Mouse (Mus musculus) cortical plate, adult 2 months (tissue): Measurements from ENCODE around the gene Chkb. TPM values are rescaled to one million over a fixed set of nuclear protein-coding genes. Genes with fewer than 3 reads are reported as not detected.

Source experiments
- H3K27ac ChIP-seq: fragments of 200-500 bp; 2 replicates; pipeline ENCODE4 v1.5.1; 2012; ENCODE audit warnings: low read length, control low read depth, inconsistent platforms; ENCODE audit not compliant: insufficient read depth
- H3K4me1 ChIP-seq: fragments of 200-500 bp; 2 replicates; pipeline ENCODE4 v1.6.1; 2011; ENCODE audit warnings: low read length; ENCODE audit not compliant: control insufficient read depth, insufficient read depth
- H3K4me3 ChIP-seq: fragments of 200-500 bp; 2 replicates; pipeline ENCODE4 v1.5.1; 2011; ENCODE audit warnings: mild to moderate bottlenecking, low read length, control low read depth; ENCODE audit not compliant: insufficient read depth
- CTCF ChIP-seq: fragments of 200-500 bp; IDR thresholded peaks from 2 replicates; pipeline ENCODE4 v1.5.1; 2011; ENCODE audit warnings: mild to moderate bottlenecking, control low read depth, low read length; ENCODE audit not compliant: insufficient read depth; ENCODE audit errors: extremely low read depth
- POLR2A ChIP-seq: fragments of 200-500 bp; IDR thresholded peaks from 2 replicates; pipeline ENCODE4 v1.6.1; 2011; ENCODE audit warnings: mild to moderate bottlenecking, low read length, control low read depth; ENCODE audit not compliant: insufficient read depth; ENCODE audit errors: extremely low read depth
- polyA plus RNA-seq: library from polyadenylated mRNA; depleted of rRNA; stranded (reverse); fragments of >200 nt; gene quantifications from 2 replicates; pipeline ENCODE4 v1.2.3, GENCODE M21; 2012; rRNA removed

Chkb gene
- polyA plus RNA-seq, result 60.0 and 66.7 TPM in 2 replicates

DNA sequence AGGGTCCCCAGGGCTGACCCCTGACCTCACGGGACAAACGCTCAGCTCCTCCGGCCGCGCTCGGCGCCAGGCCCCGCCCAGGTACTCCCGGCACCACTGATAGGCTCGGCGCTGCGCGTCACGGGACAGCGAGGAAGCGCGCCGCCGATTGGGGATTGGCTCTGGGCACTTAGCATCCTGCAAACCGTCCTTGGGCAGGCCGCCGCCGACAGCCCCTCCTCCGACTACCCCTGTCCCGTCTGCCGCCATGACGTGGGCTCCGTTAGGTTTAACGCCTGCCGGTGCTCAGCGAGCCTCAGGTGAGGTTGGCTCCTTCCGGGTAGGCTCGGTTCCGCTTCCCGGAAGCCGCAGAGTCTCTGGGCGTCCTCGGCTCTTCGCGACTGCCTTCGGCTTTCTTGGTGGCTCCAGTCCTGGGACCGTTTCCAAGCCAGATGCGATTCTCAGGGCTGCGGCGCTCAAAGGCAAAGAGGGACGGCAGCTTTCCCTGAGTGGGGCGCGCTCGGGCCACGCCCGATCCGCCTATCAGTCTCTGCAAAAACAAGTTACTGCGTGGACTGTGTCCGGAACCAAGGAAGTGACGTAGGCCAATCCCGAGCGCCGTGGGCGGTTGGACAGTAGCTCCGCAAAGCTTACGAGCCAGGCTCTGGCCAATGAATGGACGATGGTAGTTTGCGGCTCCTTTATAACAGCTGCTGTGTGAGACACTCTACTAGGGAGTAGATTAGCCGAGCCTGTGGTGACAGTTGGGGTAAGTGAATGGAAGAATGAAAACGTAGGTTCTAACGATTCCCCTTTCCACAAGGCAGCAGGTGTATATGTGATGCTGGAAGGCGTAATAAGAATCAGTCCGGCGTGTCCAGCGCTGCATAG, at the start of gene Chkb, which contains the start of the genes C730034F03Rik and Gm44502:
Gene Chkb (minus strand): TSS at position 557 of the 870 bp plus-strand sequence.
Gene C730034F03Rik (plus strand): TSS at position 238 of the 870 bp plus-strand sequence.
Gene Gm44502 (minus strand): TSS at position 345 of the 870 bp plus-strand sequence.
- no peaks in the 10 kb centered on the region; the same call in 1 of the 2 replicates for H3K4me1 ChIP-seq
- peak within 1 kb of the TSS; percentile 93 for H3K27ac ChIP-seq
- TF ChIP-seq POLR2A (peak; percentile 88), CTCF (no peak)
- peak within 1 kb of the TSS; percentile 84 for H3K4me3 ChIP-seq

DNA sequence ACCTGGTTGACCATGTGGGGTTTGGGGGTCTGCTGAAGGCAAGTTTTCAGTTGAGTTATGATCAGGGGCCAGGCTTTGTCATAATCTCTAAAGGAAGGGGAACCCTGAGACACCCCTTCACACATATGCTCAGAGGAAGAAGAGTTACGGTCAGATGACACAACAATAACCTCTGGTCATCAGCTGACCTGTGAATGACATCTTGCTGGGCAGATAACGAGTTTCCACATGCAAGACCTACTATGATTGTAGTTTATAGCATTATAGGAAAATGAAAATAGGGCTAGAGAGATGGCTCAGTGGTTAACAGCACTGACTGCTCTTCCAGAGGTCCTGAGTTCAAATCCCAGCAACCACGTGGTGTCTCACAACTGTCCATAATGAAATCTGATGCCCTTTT, 48.9 kb upstream of the Chkb start:
- H3K4me3 ChIP-seq, result no peak overlapping the region
- no peak overlapping the region for H3K27ac ChIP-seq
- H3K4me1 ChIP-seq, result peaks cover 6% of the 10 kb centered on the region
- TF ChIP-seq POLR2A (no peak), CTCF (no peak)

DNA sequence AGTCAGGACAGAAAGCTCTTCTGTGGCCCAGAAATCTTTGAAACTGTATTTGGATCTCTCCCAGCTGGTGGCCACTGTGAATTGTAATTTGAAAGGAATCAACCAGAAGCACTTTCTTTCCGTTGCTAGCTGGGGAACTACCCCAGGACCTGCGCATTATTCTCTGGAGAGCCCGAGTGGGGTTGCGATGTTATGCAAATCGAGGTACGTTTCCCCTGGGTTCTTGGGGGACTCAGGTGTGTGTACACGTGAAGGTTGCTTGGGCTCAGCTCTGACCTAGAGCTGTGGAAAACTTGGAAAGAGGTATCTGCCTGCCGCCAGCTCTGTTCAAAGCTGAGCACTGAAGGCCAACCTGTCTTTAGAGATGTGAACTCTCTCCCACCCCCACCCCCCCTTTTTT, 48.1 kb upstream of the Chkb start:
- no peak overlapping the region for H3K4me3 ChIP-seq
- H3K4me1 ChIP-seq, result peaks cover 6% of the 10 kb centered on the region
- H3K27ac ChIP-seq, result no peak overlapping the region
- no peak for TF ChIP-seq CTCF
- TF ChIP-seq POLR2A, result no peak

DNA sequence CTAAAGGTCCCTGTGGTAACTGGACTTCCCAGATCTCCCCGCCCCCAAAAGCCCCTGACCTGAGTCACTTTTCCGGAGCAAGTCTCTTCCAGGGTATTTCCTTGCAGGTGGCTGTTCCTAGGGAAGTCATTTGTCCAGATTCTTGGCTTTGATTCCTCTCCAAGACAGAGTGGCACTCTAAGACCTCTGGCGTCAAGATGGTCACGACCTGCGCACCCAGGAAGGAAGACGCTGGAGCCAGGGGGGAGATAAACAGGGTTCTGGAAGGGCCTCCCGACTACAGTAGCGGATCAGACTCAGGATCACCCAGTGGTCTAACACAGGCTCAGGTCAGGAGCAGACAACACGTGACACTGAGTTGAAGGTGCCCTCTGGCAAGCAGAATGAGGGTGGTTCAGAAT, 47.4 kb upstream of the Chkb start, which contains the start of gene Arsa:
Gene Arsa (minus strand): TSS at position 335 of the 401 bp plus-strand sequence.
- peak within 1 kb of the TSS; percentile 85 for H3K4me3 ChIP-seq
- peak within 1 kb of the TSS; percentile 35 for H3K27ac ChIP-seq
- peaks cover 6% of the 10 kb centered on the region for H3K4me1 ChIP-seq
- no peak for TF ChIP-seq POLR2A
- no peak for TF ChIP-seq CTCF

DNA sequence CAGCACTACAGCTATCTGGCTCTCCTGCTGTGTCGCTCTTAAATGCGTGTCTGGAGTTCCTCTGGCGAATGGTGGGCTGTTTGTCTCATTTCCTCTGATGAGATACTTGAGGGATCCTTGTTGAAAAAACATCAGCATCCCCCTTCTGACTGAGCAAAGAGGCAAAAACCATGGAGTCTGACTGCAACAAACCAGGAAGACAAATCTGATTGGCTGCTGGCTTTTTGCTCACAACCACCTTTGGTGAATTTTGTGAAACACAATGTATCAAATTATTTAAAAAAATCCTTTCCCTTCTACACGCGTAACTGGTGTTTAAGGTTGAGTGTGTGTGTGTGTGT, 46.7 kb upstream of the Chkb start:
- TF ChIP-seq CTCF (no peak), POLR2A (0 out of 2 replicates have a peak, but pooled peaks have one; percentile 41)
- H3K4me1 ChIP-seq, result peaks cover 6% of the 10 kb centered on the region
- H3K4me3 ChIP-seq, result peak overlapping the region; percentile 85
- peak overlapping the region; percentile 35 for H3K27ac ChIP-seq

DNA sequence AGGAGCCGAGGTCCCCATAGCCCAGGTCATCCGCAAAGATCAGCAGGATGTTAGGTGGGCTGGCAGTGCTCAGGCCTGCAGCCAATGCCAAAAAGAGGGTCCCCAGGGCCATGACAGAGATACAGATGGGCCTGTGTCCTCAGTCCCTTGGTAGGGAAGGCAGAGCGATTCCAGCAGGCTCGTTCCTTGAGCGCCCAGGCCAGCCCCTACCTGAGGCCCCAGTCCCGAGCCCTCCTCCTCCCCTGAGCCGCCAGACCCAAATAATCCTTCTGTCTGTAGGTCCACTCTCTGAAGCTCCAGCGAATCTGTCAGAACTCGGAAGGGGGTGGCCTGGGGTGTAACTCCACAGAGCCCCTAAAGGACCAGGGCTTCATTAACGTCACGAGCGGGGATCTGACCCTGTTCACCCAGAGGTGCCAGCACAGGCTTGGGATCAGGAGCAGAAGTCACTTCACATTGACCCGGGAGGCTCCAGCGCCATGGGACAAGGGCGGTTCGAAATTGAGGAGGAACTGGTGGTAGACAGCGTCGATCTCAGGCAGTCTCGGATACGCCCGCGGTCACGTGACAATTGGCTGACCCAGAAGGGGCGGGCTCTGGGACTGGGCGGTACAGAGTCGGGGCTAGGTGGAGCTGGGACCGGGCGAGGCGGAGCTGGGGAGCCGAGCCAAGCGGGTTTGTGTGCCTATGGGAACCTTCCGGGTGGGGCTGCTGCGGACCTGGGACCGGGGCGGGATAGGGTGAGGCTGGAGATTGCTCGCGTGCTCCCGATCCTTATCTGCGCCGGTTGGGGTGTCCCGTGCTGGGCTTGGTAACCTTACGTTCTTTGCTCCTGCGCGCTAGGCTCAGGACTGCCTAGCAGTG, 46.1 kb upstream of the Chkb start:
- Histone ChIP-seq H3K4me1 (peaks cover 6% of the 10 kb centered on the region), H3K4me3 (peak overlapping the region; percentile 85), H3K27ac (peak overlapping the region; percentile 55)
- TF ChIP-seq CTCF, result no peak
- peak; percentile 80 for TF ChIP-seq POLR2A

DNA sequence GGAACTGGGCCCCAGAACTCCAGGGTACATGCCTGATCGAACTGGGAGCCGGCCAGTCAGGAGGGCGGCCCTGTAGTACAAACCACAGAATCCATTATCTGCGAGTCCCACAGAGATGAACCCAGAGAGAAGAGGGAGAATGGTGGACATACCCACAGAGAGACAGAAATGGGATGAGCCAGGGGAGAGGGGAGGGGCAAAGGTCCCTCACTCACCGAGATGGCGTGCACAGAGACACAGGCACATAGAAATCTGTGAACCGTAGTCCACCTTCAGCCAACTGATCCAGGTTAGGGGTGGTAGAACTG, 45.5 kb upstream of the Chkb start:
- H3K27ac ChIP-seq, result no peak overlapping the region
- peak overlapping the region; percentile 85 for H3K4me3 ChIP-seq
- H3K4me1 ChIP-seq, result peaks cover 3% of the 10 kb centered on the region
- TF ChIP-seq CTCF (no peak), POLR2A (no peak)

DNA sequence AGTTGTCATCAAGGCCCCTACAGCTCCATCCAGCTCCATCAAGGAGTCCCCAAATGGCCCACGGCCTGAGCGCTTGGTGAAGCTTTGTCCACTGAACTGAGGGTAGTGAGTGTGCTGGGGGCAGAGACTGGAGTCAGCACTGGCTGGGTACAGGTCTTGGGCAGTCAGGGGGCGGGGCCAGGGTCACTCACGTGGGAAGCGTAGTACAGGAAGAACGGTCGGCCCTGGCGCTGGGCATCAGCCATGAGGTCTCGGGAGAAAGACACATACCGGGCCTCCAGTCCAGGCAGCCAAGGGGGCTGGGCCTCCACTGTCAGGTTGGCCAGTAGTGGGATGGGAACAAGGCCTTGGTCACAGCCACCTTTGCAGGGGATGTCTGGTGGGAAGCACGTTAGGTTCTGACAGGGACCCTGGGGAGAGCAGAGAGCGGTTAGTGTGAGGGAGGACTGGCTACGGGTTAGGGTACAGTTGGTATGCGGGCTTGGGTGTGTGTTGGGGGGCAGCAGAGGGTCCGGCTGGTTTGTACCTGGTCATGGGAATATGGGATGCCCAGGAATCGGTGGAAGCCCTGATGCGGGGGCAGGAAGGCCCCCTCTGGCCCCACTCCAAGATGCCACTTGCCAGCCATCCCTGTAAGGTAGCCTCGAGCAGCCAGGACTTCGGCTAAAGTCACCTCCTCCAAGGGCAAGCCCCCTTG, 45.0 kb upstream of the Chkb start:
- Histone ChIP-seq H3K4me3 (peak overlapping the region; percentile 85; the same call in 1 of the 2 replicates), H3K4me1 (peaks cover 2% of the 10 kb centered on the region), H3K27ac (no peak overlapping the region)
- TF ChIP-seq POLR2A, result no peak

DNA sequence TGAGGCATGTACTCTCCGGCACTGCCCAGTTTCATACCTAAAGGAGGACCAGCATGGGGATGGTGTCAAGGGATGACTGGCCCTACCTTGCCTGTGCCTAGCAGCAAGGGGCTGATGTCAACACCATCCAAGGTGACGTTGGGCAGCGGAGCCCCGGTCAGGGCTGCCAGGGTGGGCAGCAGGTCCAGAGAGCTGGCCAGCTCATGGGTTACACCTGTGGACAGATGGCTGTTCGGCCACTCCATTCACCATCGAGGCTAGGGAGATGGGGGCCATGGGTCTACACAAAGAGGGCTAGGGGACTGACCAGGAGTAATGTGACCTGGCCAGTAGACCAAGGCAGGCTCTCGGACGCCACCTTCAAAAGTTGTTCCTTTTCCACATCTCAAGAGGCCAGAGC, 44.2 kb upstream of the Chkb start:
- no peak for TF ChIP-seq POLR2A
- TF ChIP-seq CTCF, result no peak
- Histone ChIP-seq H3K4me1 (peaks cover 2% of the 10 kb centered on the region), H3K27ac (no peak overlapping the region), H3K4me3 (no peak overlapping the region)
